Comparison of ENCODE assay signal across 8 mouse cellular contexts in the genomic region with DNA sequence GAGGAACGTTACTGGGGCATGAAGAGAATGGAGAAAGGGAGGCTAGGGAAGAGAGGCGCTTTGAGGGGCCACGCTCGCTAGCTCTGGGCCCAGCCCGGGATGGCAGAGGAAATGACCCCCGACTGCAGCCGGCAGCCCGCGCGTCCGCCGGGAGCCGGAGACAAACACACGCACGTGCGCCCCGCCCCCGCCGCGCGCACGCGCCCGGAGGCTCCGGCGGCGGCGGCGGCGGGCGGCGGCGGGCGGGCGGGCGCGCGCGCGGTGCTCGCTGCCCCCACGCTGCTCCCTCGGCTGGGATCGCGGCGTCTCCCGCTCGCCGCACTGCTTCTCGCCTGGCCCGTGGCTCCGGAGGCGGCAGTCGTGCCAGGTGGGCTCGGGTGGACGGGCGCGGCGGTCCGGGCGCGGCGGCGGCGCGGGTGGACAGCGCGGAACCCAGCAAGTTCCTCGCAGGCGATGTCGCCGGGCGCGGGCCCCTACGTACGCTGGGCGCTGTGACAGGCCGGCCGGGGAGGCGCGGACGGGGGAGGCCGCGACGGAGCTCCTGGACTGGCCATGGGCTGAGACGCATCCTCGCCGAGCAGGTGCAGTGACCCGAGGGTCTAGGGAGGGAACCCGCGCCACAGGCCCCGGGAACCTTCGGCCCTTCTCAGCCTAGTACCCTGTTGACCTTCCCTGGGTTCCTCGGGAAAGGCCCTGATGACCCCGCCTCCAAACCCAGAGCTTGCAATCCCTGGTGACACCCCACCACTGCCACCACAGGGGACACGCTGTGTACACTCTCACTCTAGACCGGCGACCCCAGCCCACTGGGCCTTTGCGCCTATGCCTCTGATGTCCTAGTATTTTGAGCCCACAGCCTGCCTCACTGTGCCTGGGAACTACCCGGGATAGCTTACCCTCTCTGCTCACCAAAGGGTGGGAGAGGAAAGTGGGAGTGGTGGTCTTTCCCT. TPM values are rescaled to one million over a fixed set of nuclear protein-coding genes. Genes with fewer than 3 reads are reported as not detected.
A peak's percentile ranks its signal among the peaks of the same experiment; 100 is the strongest.
DNase-seq lines count a peak whose midpoint lies in the region; ATAC-seq and TF ChIP-seq lines count a peak whose summit lies in the region.

Gene Amigo1 (plus strand): TSS at position 238 of the 950 bp plus-strand sequence.

- no peak for DNase-seq in frontal cortex, postnatal 25 days (ENCODE audit: low spot score in 2 of 2)
- DNase-seq in adrenal gland, adult 8-10 months: no peak
- DNase-seq in kidney, postnatal 36 days: peak; percentile 40 to 81

- peak within 1 kb of the TSS; percentile 90 for H3K4me2 ChIP-seq in embryonic facial prominence, embryonic 15.5 days (replicated peaks)
- H3K4me2 ChIP-seq in heart, embryonic 14.5 days (ENCODE audit: low read length): peak within 1 kb of the TSS; percentile 78
- peak within 1 kb of the TSS; percentile 97 for H3K4me2 ChIP-seq in lung, embryonic 15.5 days

- 1% methylated on average over 84 of the region's 100 CpGs for WGBS in embryonic facial prominence, embryonic 15.5 days
- 3% methylated on average over 82 of the region's 100 CpGs for WGBS in heart, embryonic 14.5 days
- 2% methylated on average over 61 of the region's 100 CpGs for whole genome bisulfite sequencing in lung, embryonic 15.5 days
- WGBS in olfactory bulb, adult 2 months: 3% methylated on average over 68 of the region's 100 CpGs

- no peak for TF ChIP-seq CTCF in olfactory bulb, adult 2 months (IDR thresholded peaks at IDR 0.05; ENCODE audit: insufficient read depth, low read depth, low read length)

- peak; percentile 33; the same call in 1 of the 2 replicates for TF ChIP-seq POLR2A in olfactory bulb, adult 2 months (IDR thresholded peaks at IDR 0.05; ENCODE audit: insufficient read depth, low read depth, low read length)

- H3K27me3 ChIP-seq in embryonic facial prominence, embryonic 15.5 days: peaks cover 6% of the 10 kb centered on the region; the same call in 1 of the 2 replicates
- peaks cover 9% of the 10 kb centered on the region; the same call in 1 of the 2 replicates for H3K27me3 ChIP-seq in heart, embryonic 14.5 days (ENCODE audit: control insufficient read depth, insufficient read depth, low read length)
- peaks cover 14% of the 10 kb centered on the region for H3K27me3 ChIP-seq in lung, embryonic 15.5 days

- ATAC-seq in frontal cortex, adult (ENCODE audit: low TSS enrichment): peak; percentile 59
- 0 out of 2 replicates have a peak, but pooled peaks have one; percentile 36 for ATAC-seq in embryonic facial prominence, embryonic 15.5 days (ENCODE audit: insufficient number of reproducible peaks, low FRiP score, low TSS enrichment, low read depth)
- ATAC-seq in heart, embryonic 14.5 days (ENCODE audit: insufficient number of reproducible peaks, insufficient read depth, low FRiP score, low read depth): peak; percentile 63
- ATAC-seq in lung, embryonic 15.5 days (ENCODE audit: borderline replicate concordance, extremely low read depth, low FRiP score, low TSS enrichment): peak; percentile 66; the same call in 1 of the 2 replicates

- H3K9ac ChIP-seq in embryonic facial prominence, embryonic 15.5 days: peak within 1 kb of the TSS; percentile 70
- peak within 1 kb of the TSS; percentile 75 for H3K9ac ChIP-seq in heart, embryonic 14.5 days (ENCODE audit: low read length)
- H3K9ac ChIP-seq in lung, embryonic 15.5 days: peak within 1 kb of the TSS; percentile 62

- no peaks in the 10 kb centered on the region for H3K9me3 ChIP-seq in embryonic facial prominence, embryonic 15.5 days (replicated peaks)
- H3K9me3 ChIP-seq in heart, embryonic 14.5 days (ENCODE audit: control insufficient read depth, low read length): no peaks in the 10 kb centered on the region
- no peaks in the 10 kb centered on the region for H3K9me3 ChIP-seq in lung, embryonic 15.5 days

- H3K36me3 ChIP-seq in embryonic facial prominence, embryonic 15.5 days: 0 out of 2 replicates have a peak, but pooled peaks cover 3% of the 10 kb centered on the region
- 0 out of 2 replicates have a peak, but pooled peaks cover 8% of the 10 kb centered on the region for H3K36me3 ChIP-seq in heart, embryonic 14.5 days (ENCODE audit: control insufficient read depth, insufficient read depth, low read length)
- H3K36me3 ChIP-seq in lung, embryonic 15.5 days: no peaks in the 10 kb centered on the region

- H3K4me3 ChIP-seq in embryonic facial prominence, embryonic 15.5 days (replicated peaks): peak within 1 kb of the TSS; percentile 73
- H3K4me3 ChIP-seq in heart, embryonic 14.5 days (ENCODE audit: control insufficient read depth in 1 of 2, insufficient read depth in 1 of 2, low read depth in 1 of 2, low read length in 2 of 2): peak within 1 kb of the TSS; percentile 59 to 67
- H3K4me3 ChIP-seq in lung, embryonic 15.5 days: peak within 1 kb of the TSS; percentile 66
- peak within 1 kb of the TSS; percentile 87 for H3K4me3 ChIP-seq in olfactory bulb, adult 2 months (ENCODE audit: insufficient read depth, low read depth, low read length)

- H3K4me1 ChIP-seq in embryonic facial prominence, embryonic 15.5 days: peaks cover 25% of the 10 kb centered on the region
- peaks cover 6% of the 10 kb centered on the region in 2 experiments; a peak in 2 of 4 replicates for H3K4me1 ChIP-seq in heart, embryonic 14.5 days (ENCODE audit: control insufficient read depth in 2 of 2, insufficient read depth in 2 of 2, low read length in 2 of 2)
- peaks cover 26% of the 10 kb centered on the region for H3K4me1 ChIP-seq in lung, embryonic 15.5 days
- H3K4me1 ChIP-seq in olfactory bulb, adult 2 months (ENCODE audit: control insufficient read depth, insufficient read depth, low read length): peaks cover 32% of the 10 kb centered on the region

- no peak within 1 kb of the TSS for H3K27ac ChIP-seq in embryonic facial prominence, embryonic 15.5 days (replicated peaks)
- H3K27ac ChIP-seq in heart, embryonic 14.5 days (replicated peaks in 1 of 2; ENCODE audit: control insufficient read depth in 1 of 2, insufficient read depth in 1 of 2, low read depth in 2 of 2, low read length in 2 of 2): no peak within 1 kb of the TSS
- H3K27ac ChIP-seq in lung, embryonic 15.5 days: no peak within 1 kb of the TSS
- H3K27ac ChIP-seq in olfactory bulb, adult 2 months (ENCODE audit: insufficient read depth, low read depth, low read length): peak within 1 kb of the TSS; percentile 76

RNA-seq across cellular contexts. Expression of gene Amigo1, which starts in this region (rescaled TPM):
- 10 to 100 TPM; 24.4 to 36.9 (median 31.6) TPM for total RNA-seq in adrenal gland, adult 8-10 months (2022)
- 6.3 and 6.8 TPM in 2 replicates for polyA plus RNA-seq in embryonic facial prominence, embryonic 15.5 days (2015; fragmentation: Nextera tagmentation; extraction: Ambion mirVana)
- polyA plus RNA-seq in heart, embryonic 14.5 days (2014; fragmentation: Nextera tagmentation; extraction: Ambion mirVana): 2.6 and 2.9 TPM in 2 replicates
- 2.0 and 3.0 TPM in 2 replicates for polyA plus RNA-seq in lung, embryonic 15.5 days (2015; fragmentation: Nextera tagmentation; extraction: Ambion mirVana)
- 177 and 487 TPM in 2 replicates for polyA plus RNA-seq in olfactory bulb, adult 2 months (2012; ENCODE audit: insufficient read depth, insufficient read length, low replicate concordance, missing spikeins)

Comparison
In these comparisons a context has a peak if more than half of its experiments do, and no peak if none do; other contexts are left out.
1. RNA of gene Amigo1 (polyA plus RNA-seq): 177 to 487 TPM in olfactory bulb, adult 2 months; 6.3 to 6.8 TPM in embryonic facial prominence, embryonic 15.5 days, 2.6 to 2.9 TPM in heart, embryonic 14.5 days and 2.0 to 3.0 TPM in lung, embryonic 15.5 days; every median in the first group is over 10 times any median in the second.
2. DNase-seq: peak in kidney, postnatal 36 days (2 of 2); none in frontal cortex, postnatal 25 days (0 of 2) and adrenal gland, adult 8-10 months (single experiment).
3. Peak in every context shown above with its lines, with median percentiles within 50 percentile points of each other: ATAC-seq, H3K4me2 ChIP-seq, H3K4me3 ChIP-seq and H3K9ac ChIP-seq.